Mouse (Mus musculus) ES-Bruce4 (cell line): ENCODE results near the gene Zfp451.

Experiments
- CTCF ChIP-seq: IDR thresholded peaks from one replicate; pipeline ENCODE4 v1.8.1; 2011; ENCODE audit warnings: low read depth, low read length
- POLR2A ChIP-seq: IDR thresholded peaks from one replicate; pipeline ENCODE4 v1.8.1; 2011; ENCODE audit warnings: low read length; ENCODE audit not compliant: insufficient read depth

- TF ChIP-seq POLR2A: no peak
- TF ChIP-seq CTCF: no peak
Measured at GRCm38 (mm10) chr1:33756258-33757032, 58.0 kb downstream of the Zfp451 start.
